ENCODE assay signal across 15 mouse cellular contexts in the genomic region with DNA sequence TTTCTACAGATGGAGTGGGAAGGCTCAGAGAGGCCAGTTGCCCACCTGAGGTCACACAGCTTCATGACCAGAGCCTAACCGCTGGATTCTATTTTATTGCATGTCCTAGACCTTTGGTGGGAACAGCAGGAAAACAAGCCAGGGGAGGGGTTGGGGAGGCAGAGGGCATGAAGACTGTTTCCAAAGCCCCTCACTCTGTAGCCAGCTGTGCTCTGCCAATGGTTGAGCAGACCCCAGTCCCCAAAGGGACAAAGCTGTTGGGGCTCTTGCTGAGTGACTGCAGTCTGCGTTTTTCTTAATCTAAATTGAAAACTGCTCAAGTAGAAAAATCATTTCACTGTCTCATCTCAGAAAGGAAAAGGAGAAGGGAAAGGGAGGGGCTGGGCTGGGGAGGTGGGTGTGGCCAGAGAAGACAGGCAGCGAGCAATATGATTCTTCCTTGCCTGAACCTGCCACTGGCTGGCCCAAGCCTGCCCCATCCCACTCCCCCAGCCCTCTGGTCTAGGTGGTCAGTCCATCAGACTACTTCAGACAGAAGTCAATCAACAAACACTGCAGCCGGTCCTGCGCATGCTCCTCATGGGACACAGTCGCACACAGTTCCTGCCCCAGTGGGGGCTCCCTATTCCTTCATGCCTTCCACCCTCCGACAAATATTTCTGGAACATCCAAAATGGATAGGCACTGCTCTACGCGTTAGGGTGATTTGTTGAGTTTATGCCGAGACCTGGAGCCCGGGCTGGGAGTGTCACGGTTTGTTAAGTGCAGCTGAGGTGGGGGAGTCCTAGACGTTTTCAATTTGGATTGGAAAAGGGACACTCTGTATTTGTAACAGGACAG. TPM values are rescaled to one million over a fixed set of nuclear protein-coding genes. Genes with fewer than 3 reads are reported as not detected.
DNase-seq lines count a peak whose midpoint lies in the region; ATAC-seq and TF ChIP-seq lines count a peak whose summit lies in the region.
"Had no signal": no experiment of that assay in that cellular context is flagged by ENCODE, and none has a peak within 500 bp of the region (broad histone marks: within the 10 kb centered on the region; RNA-seq: fewer than 3 reads in every experiment).

No protein-coding gene starts in this region.

- TF ChIP-seq CTCF in forebrain, postnatal 0 days (IDR thresholded peaks at IDR 0.05; ENCODE audit: low read depth): no peak
- no peak for TF ChIP-seq CTCF in hindbrain, postnatal 0 days (IDR thresholded peaks at IDR 0.05; ENCODE audit: low read depth)

- H3K27ac ChIP-seq in forebrain, embryonic 11.5 days (ENCODE audit: low read depth, low read length): 0 out of 2 replicates have a peak overlapping the region, but pooled peaks have one; percentile 18
- H3K27ac ChIP-seq in forebrain, postnatal 0 days (ENCODE audit: low read depth, low read length): no peak overlapping the region
- H3K27ac ChIP-seq in hindbrain, postnatal 0 days: peak overlapping the region; percentile 29; the same call in 1 of the 2 replicates
- no peak overlapping the region for H3K27ac ChIP-seq in neural tube, embryonic 12.5 days
- H3K27ac ChIP-seq: forebrain, embryonic 13.5 days; heart, embryonic 13.5 days; liver, embryonic 14.5 days had no signal

- H3K36me3 ChIP-seq in forebrain, embryonic 11.5 days (ENCODE audit: control insufficient read depth, insufficient read depth, low read length): no peaks in the 10 kb centered on the region
- no peaks in the 10 kb centered on the region for H3K36me3 ChIP-seq in forebrain, postnatal 0 days (ENCODE audit: insufficient read depth)
- H3K36me3 ChIP-seq in hindbrain, postnatal 0 days (ENCODE audit: insufficient read depth, low read length): no peaks in the 10 kb centered on the region
- H3K36me3 ChIP-seq in neural tube, embryonic 12.5 days: no peaks in the 10 kb centered on the region
- H3K36me3 ChIP-seq: heart, embryonic 13.5 days had no signal

- no peak overlapping the region for H3K4me2 ChIP-seq in forebrain, embryonic 11.5 days (ENCODE audit: low read depth, low read length, severe bottlenecking)
- no peak overlapping the region for H3K4me2 ChIP-seq in forebrain, postnatal 0 days (ENCODE audit: low read depth)
- H3K4me2 ChIP-seq in hindbrain, postnatal 0 days (ENCODE audit: low read depth, low read length): no peak overlapping the region
- H3K4me2 ChIP-seq in neural tube, embryonic 12.5 days (replicated peaks): no peak overlapping the region
- H3K4me2 ChIP-seq: forebrain, embryonic 13.5 days; heart, embryonic 13.5 days had no signal

- H3K4me3 ChIP-seq in forebrain, embryonic 11.5 days (ENCODE audit: low read depth, low read length): no peak overlapping the region
- H3K4me3 ChIP-seq in forebrain, postnatal 0 days (ENCODE audit: low read depth, low read length): no peak overlapping the region
- no peak overlapping the region for H3K4me3 ChIP-seq in hindbrain, postnatal 0 days (ENCODE audit: low read length)
- no peak overlapping the region for H3K4me3 ChIP-seq in neural tube, embryonic 12.5 days
- H3K4me3 ChIP-seq: forebrain, embryonic 13.5 days; heart, embryonic 13.5 days; myocyte had no signal

- WGBS in forebrain, embryonic 11.5 days: 55% methylated on average over 13 of the region's 13 CpGs
- 51% methylated on average over 13 of the region's 13 CpGs for WGBS in forebrain, postnatal 0 days
- 44% methylated on average over 13 of the region's 13 CpGs for WGBS in hindbrain, postnatal 0 days
- WGBS in neural tube, embryonic 12.5 days: 56% methylated on average over 13 of the region's 13 CpGs

- H3K9ac ChIP-seq in forebrain, embryonic 11.5 days (ENCODE audit: low read length): no peak overlapping the region
- no peak overlapping the region for H3K9ac ChIP-seq in forebrain, postnatal 0 days
- no peak overlapping the region for H3K9ac ChIP-seq in hindbrain, postnatal 0 days (replicated peaks; ENCODE audit: low read length)
- H3K9ac ChIP-seq in neural tube, embryonic 12.5 days: no peak overlapping the region
- H3K9ac ChIP-seq: heart, embryonic 13.5 days; liver, embryonic 14.5 days had no signal

- H3K27me3 ChIP-seq in forebrain, embryonic 11.5 days (ENCODE audit: control insufficient read depth, insufficient read depth, low read length): peaks cover 11% of the 10 kb centered on the region
- no peaks in the 10 kb centered on the region for H3K27me3 ChIP-seq in forebrain, postnatal 0 days (ENCODE audit: insufficient read depth, low read length)
- no peaks in the 10 kb centered on the region for H3K27me3 ChIP-seq in hindbrain, postnatal 0 days (ENCODE audit: insufficient read depth, low read length)
- no peaks in the 10 kb centered on the region for H3K27me3 ChIP-seq in neural tube, embryonic 12.5 days (replicated peaks)

- no peaks in the 10 kb centered on the region for H3K9me3 ChIP-seq in forebrain, embryonic 11.5 days (ENCODE audit: control insufficient read depth, low read length)
- no peaks in the 10 kb centered on the region for H3K9me3 ChIP-seq in forebrain, postnatal 0 days (ENCODE audit: low read length)
- H3K9me3 ChIP-seq in hindbrain, postnatal 0 days (ENCODE audit: low read length): 0 out of 2 replicates have a peak, but pooled peaks cover under 1% of the 10 kb centered on the region
- no peaks in the 10 kb centered on the region for H3K9me3 ChIP-seq in neural tube, embryonic 12.5 days
- H3K9me3 ChIP-seq: forebrain, embryonic 13.5 days; heart, embryonic 13.5 days had no signal

- DNase-seq in forebrain, embryonic 11.5 days (ENCODE audit: low spot score): peak; percentile 65
- DNase-seq in forebrain, postnatal 0 days: no peak
- peak; percentile 29 for DNase-seq in embryo, embryonic 9.5 days (ENCODE audit: extremely low spot score)
- DNase-seq in hindbrain, postnatal 0 days (ENCODE audit: low spot score): no peak
- no peak for DNase-seq in cerebellum, postnatal 36 days
- no peak for DNase-seq in right cerebral cortex, adult 2 months (ENCODE audit: low spot score in 2 of 2)
- DNase-seq: adrenal gland, postnatal 25 days; gastrocnemius, postnatal 25 days; right cerebral cortex, adult 18-20 months had no signal

- peaks cover 20% of the 10 kb centered on the region for H3K4me1 ChIP-seq in forebrain, embryonic 11.5 days (replicated peaks; ENCODE audit: control insufficient read depth, insufficient read depth, low read length)
- no peaks in the 10 kb centered on the region for H3K4me1 ChIP-seq in forebrain, postnatal 0 days (ENCODE audit: insufficient read depth)
- peaks cover 11% of the 10 kb centered on the region; the same call in 1 of the 2 replicates for H3K4me1 ChIP-seq in hindbrain, postnatal 0 days (ENCODE audit: insufficient read depth, low read length)
- H3K4me1 ChIP-seq in neural tube, embryonic 12.5 days: peaks cover 26% of the 10 kb centered on the region

- peak; percentile 55 for ATAC-seq in forebrain, embryonic 11.5 days (replicated peaks; ENCODE audit: low FRiP score)
- no peak for ATAC-seq in forebrain, postnatal 0 days
- no peak for ATAC-seq in hindbrain, postnatal 0 days
- ATAC-seq in neural tube, embryonic 12.5 days (ENCODE audit: low FRiP score, low read depth): peak; percentile 43; the same call in 1 of the 2 replicates
- ATAC-seq in erythroid progenitor cell, adult 5-6 weeks (replicated peaks; ENCODE audit: low FRiP score, poor library complexity, severe bottlenecking): no peak
- ATAC-seq: forebrain, embryonic 13.5 days had no signal

RNA-seq across cellular contexts. Expression of a gene that starts 45.7 kb away (rescaled TPM):
- 98.3 and 110 TPM in 2 replicates for polyA plus RNA-seq in forebrain, embryonic 11.5 days (2014; fragmentation: Nextera tagmentation; extraction: Ambion mirVana)
- total RNA-seq in forebrain, postnatal 0 days (2014; rRNA removed): 43.8 and 49.9 TPM in 2 replicates
- polyA plus RNA-seq in forebrain, postnatal 0 days (2015; fragmentation: Nextera tagmentation; extraction: Ambion mirVana): 48.2 and 49.5 TPM in 2 replicates
- total RNA-seq in hindbrain, postnatal 0 days (2014; rRNA removed): 28.7 and 30.3 TPM in 2 replicates
- 42.7 and 45.4 TPM in 2 replicates for polyA plus RNA-seq in hindbrain, postnatal 0 days (2015; fragmentation: Nextera tagmentation; extraction: Ambion mirVana)
- 80.2 and 81.9 TPM in 2 replicates for polyA plus RNA-seq in neural tube, embryonic 12.5 days (2016; fragmentation: Nextera tagmentation; extraction: Ambion mirVana)
- 4.2 and 7.9 TPM in 2 replicates for total RNA-seq in erythroid progenitor cell, adult 5-6 weeks (2015; ENCODE audit: low replicate concordance)
- 9.5 and 13.7 TPM in 2 replicates for total RNA-seq in erythroid progenitor cell, adult 5-6 weeks (2017; ENCODE audit: low replicate concordance)

Comparison
In these comparisons a context has a peak if more than half of its experiments do, and no peak if none do; other contexts are left out.
1. ATAC-seq: peak in forebrain, embryonic 11.5 days (single experiment) and neural tube, embryonic 12.5 days (single experiment); none in forebrain, postnatal 0 days (single experiment), hindbrain, postnatal 0 days (single experiment) and erythroid progenitor cell, adult 5-6 weeks (single experiment).
2. DNase-seq: peak in forebrain, embryonic 11.5 days (single experiment) and embryo, embryonic 9.5 days (single experiment); none in forebrain, postnatal 0 days (single experiment), hindbrain, postnatal 0 days (single experiment), cerebellum, postnatal 36 days (0 of 2) and right cerebral cortex, adult 2 months (0 of 2).
3. H3K27ac ChIP-seq: peak in forebrain, embryonic 11.5 days (single experiment) and hindbrain, postnatal 0 days (single experiment); none in forebrain, postnatal 0 days (single experiment) and neural tube, embryonic 12.5 days (single experiment).